Mouse (Mus musculus): ENCODE measurements at regions not wholly inside any gene's neighbourhood (a gene's known extent, or its start where the extent isn't known, plus 50 kb on each side); places are given as distances from the start of the nearest gene placed in this dataset.

GRCm38 (mm10) chr1:13977207-13977606 is 2115.9 kb downstream of the 4930444P10Rik start:
- Histone ChIP-seq H3K36me3 (replicated peaks in 1 of 2; ENCODE audit: control insufficient read depth in 1 of 2, insufficient read depth in 1 of 2, low read length in 1 of 2) (no peaks in the 10 kb centered on the region), H3K9me3 (replicated peaks; ENCODE audit: low read length) (no peaks in the 10 kb centered on the region), H3K4me3 (replicated peaks in 1 of 3; ENCODE audit: low read depth in 2 of 3, low read length in 2 of 3, poor library complexity in 1 of 3) (no peak overlapping the region), H3K9ac (ENCODE audit: insufficient read depth, low read depth) (no peak overlapping the region), H3K27me3 (replicated peaks) (no peaks in the 10 kb centered on the region), H3K4me2 (ENCODE audit: insufficient read depth, low read depth, poor library complexity, severe bottlenecking) (no peak overlapping the region), H3K79me2 (replicated peaks; ENCODE audit: control insufficient read depth, extremely low read depth, insufficient read depth, poor library complexity, severe bottlenecking) (no peaks in the 10 kb centered on the region), H3K27ac (ENCODE audit: insufficient read depth, low read depth) (no peak overlapping the region), H3K4me1 (ENCODE audit: control insufficient read depth in 1 of 2, insufficient read depth in 2 of 2) (peaks cover 2 to 14% of the 10 kb centered on the region in 2 experiments; a peak in 3 of 4 replicates)
- no peak for DNase-seq (ENCODE audit: extremely low read depth)
- in situ Hi-C loops (cut with MboI; ENCODE audit: low pct_ligation_motif_present, low pct_unique_long_range_greater_than_20kb, low sequenced_read_pairs) (no loop called here), dilution Hi-C loops (cut with MboI; ENCODE audit: extremely low pct_ligation_motif_present, extremely low pct_unique_long_range_greater_than_20kb, low sequenced_read_pairs) (no loop called here)
- TF ChIP-seq ZNF384 (IDR thresholded peaks at IDR 0.05; ENCODE audit: low read depth, low read length) (no peak), E2F4 (IDR thresholded peaks at IDR 0.05; ENCODE audit: insufficient replicate concordance, low read depth, low read length) (no peak)

- TF ChIP-seq MAFK (IDR thresholded peaks at IDR 0.05; ENCODE audit: insufficient replicate concordance, low read length) (no peak), NRF1 (IDR thresholded peaks at IDR 0.05; ENCODE audit: low read depth, low read length) (no peak), E2F4 (IDR thresholded peaks at IDR 0.05; ENCODE audit: insufficient replicate concordance, low read depth, low read length) (no peak), GABPA (IDR thresholded peaks at IDR 0.05; ENCODE audit: insufficient replicate concordance, low read depth, low read length) (no peak), JUN (IDR thresholded peaks at IDR 0.05; ENCODE audit: insufficient read depth, low read depth, low read length) (no peak), IRF4 (IDR thresholded peaks at IDR 0.05; ENCODE audit: low read depth, low read length) (no peak), ZC3H11A (IDR thresholded peaks at IDR 0.05; ENCODE audit: low read depth, low read length) (no peak), ETS1 (conservative IDR thresholded peaks at IDR 0.05; ENCODE audit: low read depth, low read length) (no peak), MEF2A (IDR thresholded peaks at IDR 0.05; ENCODE audit: borderline replicate concordance, low read depth, low read length) (no peak)
- Histone ChIP-seq H3K4me1 (ENCODE audit: control insufficient read depth in 1 of 2, insufficient read depth in 2 of 2) (no peaks in the 10 kb centered on the region), H3K27me3 (replicated peaks) (no peaks in the 10 kb centered on the region), H3K4me3 (replicated peaks in 1 of 3; ENCODE audit: low read depth in 2 of 3, low read length in 2 of 3, poor library complexity in 1 of 3) (no peak overlapping the region), H3K9me3 (replicated peaks; ENCODE audit: low read length) (no peaks in the 10 kb centered on the region), H3K36me3 (replicated peaks in 1 of 2; ENCODE audit: control insufficient read depth in 1 of 2, insufficient read depth in 1 of 2, low read length in 1 of 2) (no peaks in the 10 kb centered on the region), H3K27ac (ENCODE audit: insufficient read depth, low read depth) (no peak overlapping the region), H3K4me2 (ENCODE audit: insufficient read depth, low read depth, poor library complexity, severe bottlenecking) (no peak overlapping the region), H3K9ac (ENCODE audit: insufficient read depth, low read depth) (no peak overlapping the region), H3K79me2 (replicated peaks; ENCODE audit: control insufficient read depth, extremely low read depth, insufficient read depth, poor library complexity, severe bottlenecking) (no peaks in the 10 kb centered on the region)
- in situ Hi-C loops (cut with MboI; ENCODE audit: low pct_ligation_motif_present, low pct_unique_long_range_greater_than_20kb, low sequenced_read_pairs) (no loop called here), dilution Hi-C loops (cut with MboI; ENCODE audit: extremely low pct_ligation_motif_present, extremely low pct_unique_long_range_greater_than_20kb, low sequenced_read_pairs) (no loop called here)
- DNase-seq (ENCODE audit: extremely low read depth): no peak
Measured at GRCm38 (mm10) chr1:13949241-13949640, 2143.9 kb downstream of the 4930444P10Rik start.

DNA sequence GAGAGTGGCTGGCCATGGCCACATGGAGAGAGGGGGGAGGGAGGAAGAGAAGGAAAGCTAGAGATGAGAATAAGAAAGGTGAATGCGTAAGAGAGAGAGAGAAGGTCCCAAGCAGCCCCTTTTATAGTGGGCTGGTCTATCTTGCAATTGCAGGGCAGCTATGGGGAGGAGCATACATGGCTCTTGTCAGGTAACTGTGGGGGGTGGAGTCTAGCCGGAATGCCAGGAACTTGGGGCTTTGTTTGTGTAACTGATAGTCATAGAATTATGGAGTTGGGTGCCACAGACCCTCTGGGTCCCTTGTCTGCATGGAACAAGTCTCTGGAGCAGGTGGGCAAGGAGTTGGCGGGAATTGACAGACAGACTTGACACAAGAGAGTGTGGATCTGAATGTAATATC is 2151.8 kb downstream of the 4930444P10Rik start:
- H3K4me2 ChIP-seq (ENCODE audit: insufficient read depth, low read depth, poor library complexity, severe bottlenecking): no peak overlapping the region
- H3K9me3 ChIP-seq (replicated peaks; ENCODE audit: low read length): no peaks in the 10 kb centered on the region
- H3K4me1 ChIP-seq (ENCODE audit: control insufficient read depth in 1 of 2, insufficient read depth in 2 of 2): no peaks in the 10 kb centered on the region
- H3K4me3 ChIP-seq (replicated peaks in 1 of 3; ENCODE audit: low read depth in 2 of 3, low read length in 2 of 3, poor library complexity in 1 of 3): no peak overlapping the region
- no peak for DNase-seq (ENCODE audit: extremely low read depth)
- TF ChIP-seq RAD21 (IDR thresholded peaks at IDR 0.05; ENCODE audit: low read depth, low read length) (no peak), UBTF (IDR thresholded peaks at IDR 0.05; ENCODE audit: low read depth, low read length) (no peak), EP300 (IDR thresholded peaks at IDR 0.05; ENCODE audit: low read length) (no peak), MXI1 (IDR thresholded peaks at IDR 0.05; ENCODE audit: low read depth, low read length) (no peak), MAX (IDR thresholded peaks at IDR 0.05; ENCODE audit: low read length) (no peak), GABPA (IDR thresholded peaks at IDR 0.05; ENCODE audit: insufficient replicate concordance, low read depth, low read length) (no peak), KAT2A (IDR thresholded peaks at IDR 0.05; ENCODE audit: insufficient replicate concordance, low read length) (no peak), JUN (IDR thresholded peaks at IDR 0.05; ENCODE audit: insufficient read depth, low read depth, low read length) (no peak)
- no peak overlapping the region for H3K27ac ChIP-seq (ENCODE audit: insufficient read depth, low read depth)
- H3K36me3 ChIP-seq (replicated peaks in 1 of 2; ENCODE audit: control insufficient read depth in 1 of 2, insufficient read depth in 1 of 2, low read length in 1 of 2): no peaks in the 10 kb centered on the region
- dilution Hi-C loops (cut with MboI; ENCODE audit: extremely low pct_ligation_motif_present, extremely low pct_unique_long_range_greater_than_20kb, low sequenced_read_pairs) (no loop called here), in situ Hi-C loops (cut with MboI; ENCODE audit: low pct_ligation_motif_present, low pct_unique_long_range_greater_than_20kb, low sequenced_read_pairs) (no loop called here)
- H3K9ac ChIP-seq (ENCODE audit: insufficient read depth, low read depth): no peak overlapping the region
- H3K79me2 ChIP-seq (replicated peaks; ENCODE audit: control insufficient read depth, extremely low read depth, insufficient read depth, poor library complexity, severe bottlenecking): no peaks in the 10 kb centered on the region
- no peaks in the 10 kb centered on the region for H3K27me3 ChIP-seq (replicated peaks)
